Mouse (Mus musculus) kidney, postnatal 25 days (tissue): ENCODE measurements at regions not wholly inside any gene's neighbourhood (a gene's known extent, or its start where the extent isn't known, plus 50 kb on each side); places are given as distances from the start of the nearest gene placed in this dataset.

Source experiments
- DNase-seq, 2 experiments: peaks; one replicate each; pipeline ENCODE4 v3.0.0; 2021; ENCODE audit warnings: mixed read lengths in 2 of 2

GRCm38 (mm10) chr8:12073311-12073999 is 205.2 kb upstream of the A230072I06Rik start:
- DNase-seq, result peak in 1 of 2 experiments; percentile 14

GRCm38 (mm10) chr8:12075943-12076342 is 202.7 kb upstream of the A230072I06Rik start:
- DNase-seq, result no peak

GRCm38 (mm10) chr8:12076811-12077375 is 201.7 kb upstream of the A230072I06Rik start:
- DNase-seq, result no peak

GRCm38 (mm10) chr8:12077896-12078295 is 200.7 kb upstream of the A230072I06Rik start:
- DNase-seq, result no peak

GRCm38 (mm10) chr8:12078679-12079566 is 199.7 kb upstream of the A230072I06Rik start:
- no peak for DNase-seq

GRCm38 (mm10) chr8:12081536-12081935 is 197.1 kb upstream of the A230072I06Rik start:
- no peak for DNase-seq

- DNase-seq, result no peak
Measured at GRCm38 (mm10) chr8:12087192-12087800, 191.3 kb upstream of the A230072I06Rik start.

- DNase-seq, result no peak
Measured at GRCm38 (mm10) chr8:12100145-12100544, 178.5 kb upstream of the A230072I06Rik start.

GRCm38 (mm10) chr8:12103296-12103695 is 175.3 kb upstream of the A230072I06Rik start:
- DNase-seq, result no peak

GRCm38 (mm10) chr8:12105106-12105901 is 173.3 kb upstream of the A230072I06Rik start:
- no peak for DNase-seq

GRCm38 (mm10) chr8:12108578-12108977 is 170.0 kb upstream of the A230072I06Rik start:
- no peak for DNase-seq

GRCm38 (mm10) chr8:12111626-12112025 is 167.0 kb upstream of the A230072I06Rik start:
- no peak for DNase-seq

- no peak for DNase-seq
Measured at GRCm38 (mm10) chr8:12113023-12113422, 165.6 kb upstream of the A230072I06Rik start.

GRCm38 (mm10) chr8:12126374-12127001 is 152.1 kb upstream of the A230072I06Rik start:
- no peak for DNase-seq

- DNase-seq, result no peak
Measured at GRCm38 (mm10) chr8:12127106-12127800, 151.4 kb upstream of the A230072I06Rik start.

GRCm38 (mm10) chr8:12127801-12128490 is 150.7 kb upstream of the A230072I06Rik start:
- no peak for DNase-seq

GRCm38 (mm10) chr8:12130591-12130990 is 148.0 kb upstream of the A230072I06Rik start:
- no peak for DNase-seq

- no peak for DNase-seq
Measured at GRCm38 (mm10) chr8:12134200-12134599, 144.4 kb upstream of the A230072I06Rik start.

- no peak for DNase-seq
Measured at GRCm38 (mm10) chr8:12135392-12136177, 143.0 kb upstream of the A230072I06Rik start.

- DNase-seq, result no peak
Measured at GRCm38 (mm10) chr8:12136178-12136455, 142.5 kb upstream of the A230072I06Rik start.
